Mouse (Mus musculus): ENCODE measurements around the gene Isoc2a.
"Not testable (repeated sequence)": the region's sequence is repeated elsewhere in the genome, so short reads cannot be mapped to it uniquely, and the experiment has no call there.

The Isoc2a gene

DNA sequence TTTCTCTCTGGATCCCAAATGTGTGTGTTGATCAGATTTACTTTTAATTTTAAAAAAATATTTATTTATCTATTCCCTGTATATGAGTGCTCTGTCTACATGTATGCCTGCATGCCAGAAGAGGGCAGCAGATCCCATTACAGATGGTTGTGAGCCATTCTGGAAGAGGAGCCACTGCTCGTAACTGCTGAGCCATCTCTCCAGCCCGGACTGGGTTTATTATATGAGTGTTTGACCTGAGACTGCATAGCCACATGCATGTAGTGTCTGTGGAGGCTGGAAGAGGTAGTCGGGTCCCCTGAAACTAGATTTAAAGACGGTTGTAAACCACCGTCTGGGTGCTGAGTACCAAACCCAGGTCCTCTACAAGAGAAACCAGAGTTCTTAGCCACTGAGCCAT is 11.9 kb upstream of the Isoc2a start:
- no peak for DNase-seq (ENCODE audit: low read depth)

DNA sequence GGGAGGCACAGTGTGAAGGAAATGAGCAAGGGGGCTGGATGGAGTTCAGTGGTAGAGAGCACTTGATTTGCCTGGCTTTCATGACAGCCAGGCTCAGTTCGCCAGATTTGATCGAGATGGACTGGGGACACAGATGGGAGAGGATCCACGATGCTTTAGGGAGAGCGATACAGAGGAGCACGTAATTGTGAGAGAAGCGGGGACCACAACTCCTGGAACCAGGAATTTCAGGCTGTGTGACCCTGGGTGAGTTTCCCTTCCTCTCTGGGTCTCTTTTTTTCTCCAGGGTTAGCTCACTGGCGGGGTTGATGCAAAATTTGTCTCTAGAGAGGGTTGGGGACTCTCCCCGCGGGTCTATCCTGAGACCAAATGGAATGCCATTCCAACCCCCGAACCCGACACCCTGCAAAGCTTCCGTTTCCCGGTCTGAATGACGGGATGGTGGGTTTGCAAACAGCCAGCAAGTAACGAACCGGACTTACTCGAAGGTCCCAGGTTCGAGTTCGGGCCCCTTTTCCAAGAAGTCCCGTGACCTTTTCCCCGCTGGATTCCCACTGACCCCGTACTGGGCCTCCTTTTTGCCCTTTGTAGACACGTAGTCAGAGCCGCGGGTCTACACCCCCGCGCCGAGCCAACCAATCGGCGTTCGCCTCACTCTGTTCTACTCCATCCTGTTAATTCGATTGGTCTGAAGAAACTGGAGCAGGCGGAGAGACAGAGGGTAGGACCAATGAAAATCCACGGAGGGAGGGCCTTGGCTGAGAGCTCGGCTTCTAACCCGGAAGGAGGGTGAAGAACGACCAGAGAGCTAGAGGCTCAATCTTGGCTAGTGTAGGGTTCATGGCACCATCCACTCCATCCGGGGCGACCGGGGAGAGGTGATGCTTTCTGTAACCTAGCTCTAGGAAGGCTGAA is 11.1 kb upstream of the Isoc2a start:
- DNase-seq (ENCODE audit: low read depth), result peak; percentile 95

DNA sequence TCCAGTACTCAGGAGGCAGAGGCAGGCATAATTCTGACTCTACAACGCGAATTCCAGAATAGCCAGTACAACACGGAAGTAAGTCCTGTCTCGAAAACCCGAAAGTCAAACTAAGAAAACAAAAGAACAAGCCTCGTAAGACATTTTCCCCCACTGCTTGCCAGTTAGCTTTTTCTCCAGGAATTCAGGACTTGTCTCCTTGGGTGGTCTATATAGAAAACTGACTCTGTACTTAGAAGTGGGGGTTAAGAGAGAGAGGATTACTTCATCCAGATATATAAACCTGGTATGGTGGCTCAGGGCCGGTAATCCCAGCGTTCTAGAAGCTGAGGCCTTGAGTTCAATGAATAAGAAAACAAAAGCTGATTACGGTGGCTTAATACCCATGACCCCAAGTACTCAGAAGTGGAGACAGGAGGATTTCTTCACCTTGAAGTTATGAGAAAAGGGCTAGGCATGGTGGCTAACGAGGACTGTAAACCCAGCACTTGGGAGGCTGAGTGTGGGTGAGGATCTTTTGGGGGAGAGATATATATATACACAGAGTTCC is 10.2 kb upstream of the Isoc2a start:
- DNase-seq (ENCODE audit: low read depth), result no peak

DNA sequence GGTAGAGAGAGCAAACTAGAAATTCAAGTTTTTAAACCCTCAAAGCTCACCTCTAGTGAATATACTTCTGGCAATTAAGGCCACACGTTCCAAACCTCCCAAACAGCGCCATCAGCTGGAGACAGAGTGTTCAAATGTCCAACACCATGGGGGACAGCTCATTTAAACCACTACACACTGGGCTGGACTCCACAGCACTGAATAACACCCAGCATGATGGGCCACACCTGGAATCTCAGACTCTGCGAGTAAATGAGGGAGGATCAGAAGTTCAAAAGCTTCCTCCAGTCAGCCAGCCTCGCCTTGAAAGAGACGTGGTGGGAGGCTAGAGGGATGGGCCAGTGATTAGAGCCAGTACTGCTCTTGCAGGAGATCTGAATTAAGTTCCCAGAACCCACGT is 6.8 kb upstream of the Isoc2a start, which contains the start of gene Isoc2b:
Gene Isoc2b (minus strand): TSS at position 126 of the 400 bp plus-strand sequence.
- DNase-seq (ENCODE audit: low read depth), result no peak

DNA sequence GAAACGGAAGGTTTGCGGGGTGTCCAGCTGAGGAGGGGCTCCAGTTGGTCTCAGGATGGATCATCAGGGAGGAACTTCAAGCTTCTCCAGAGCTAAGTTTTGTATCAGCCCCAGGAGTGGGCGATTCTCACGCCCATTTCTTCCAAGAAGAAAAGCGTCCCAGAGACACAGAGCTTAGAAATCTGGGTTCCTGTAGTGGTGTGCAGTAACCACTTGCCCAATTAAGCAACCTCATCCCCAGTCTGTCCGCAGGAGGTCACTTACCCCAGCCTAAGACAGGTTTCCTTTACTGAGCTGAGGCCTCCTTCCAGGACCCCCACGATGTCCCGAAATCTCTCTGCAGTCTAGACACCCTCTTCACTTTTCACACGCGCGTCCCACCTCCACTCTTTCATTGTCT is 273 bp downstream of the Isoc2a start:
- DNase-seq (ENCODE audit: low read depth), result no peak

DNA sequence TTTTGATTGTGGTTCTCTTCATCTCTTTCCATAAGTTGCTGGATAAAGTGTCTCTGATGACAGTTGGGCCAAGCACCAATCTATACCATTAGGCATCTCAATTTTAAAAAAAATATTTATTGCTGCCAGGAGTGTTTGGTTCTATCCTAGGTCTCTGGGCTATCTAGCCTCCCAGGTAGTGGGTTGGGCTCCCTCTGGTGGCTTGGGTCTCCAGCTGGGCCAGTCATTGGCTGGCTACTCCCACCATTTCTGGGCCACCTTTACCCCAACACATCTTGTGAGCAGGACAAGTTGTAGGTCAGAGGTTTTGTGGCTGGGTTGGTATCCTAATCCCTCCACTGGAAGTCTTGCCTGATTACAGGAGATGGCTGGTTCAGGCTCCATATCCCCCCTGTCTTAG is 1.2 kb downstream of the Isoc2a start:
- DNase-seq (ENCODE audit: low read depth), result no peak

DNA sequence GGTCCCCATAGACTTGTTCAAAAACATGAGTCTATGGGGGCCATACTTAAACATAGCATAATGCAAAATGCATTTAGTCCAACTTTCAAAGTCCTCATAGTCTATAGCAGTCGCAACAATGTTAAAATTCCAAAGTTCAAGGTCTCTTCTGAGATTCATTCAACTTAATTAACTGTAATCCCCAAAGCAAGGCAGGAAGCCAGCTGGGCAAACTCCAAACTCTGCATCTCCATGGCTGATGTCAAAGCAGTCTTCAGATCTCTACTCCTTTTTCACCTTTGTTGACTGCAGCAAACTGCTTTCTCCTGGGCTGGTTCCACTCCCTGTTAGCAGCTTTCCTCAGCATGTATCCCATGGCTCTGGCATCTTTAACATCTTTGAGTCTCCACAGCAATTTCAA is 2.1 kb downstream of the Isoc2a start:
- DNase-seq (ENCODE audit: low read depth), result not testable (repeated sequence)

DNA sequence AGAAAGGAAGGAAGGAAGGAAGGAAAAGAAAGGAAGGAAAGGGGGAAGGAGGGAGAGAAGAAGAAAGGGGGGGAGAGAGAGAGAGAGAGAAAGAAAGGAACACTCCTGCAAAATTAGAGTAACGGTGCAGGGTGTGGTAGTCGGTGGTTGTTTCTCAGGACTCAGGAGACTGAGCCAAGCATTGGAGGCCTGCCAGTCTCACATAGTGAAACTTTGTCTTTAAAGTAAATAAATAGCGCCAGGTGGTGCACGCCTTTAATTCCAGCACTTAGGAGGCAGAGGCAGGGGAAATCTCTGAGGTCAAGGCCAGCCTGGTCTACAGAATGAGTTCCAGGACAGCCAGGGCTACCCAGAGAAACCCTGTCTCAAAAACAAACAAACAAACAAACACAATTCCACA is 9.7 kb downstream of the Isoc2a start:
- no peak for DNase-seq (ENCODE audit: low read depth)

DNA sequence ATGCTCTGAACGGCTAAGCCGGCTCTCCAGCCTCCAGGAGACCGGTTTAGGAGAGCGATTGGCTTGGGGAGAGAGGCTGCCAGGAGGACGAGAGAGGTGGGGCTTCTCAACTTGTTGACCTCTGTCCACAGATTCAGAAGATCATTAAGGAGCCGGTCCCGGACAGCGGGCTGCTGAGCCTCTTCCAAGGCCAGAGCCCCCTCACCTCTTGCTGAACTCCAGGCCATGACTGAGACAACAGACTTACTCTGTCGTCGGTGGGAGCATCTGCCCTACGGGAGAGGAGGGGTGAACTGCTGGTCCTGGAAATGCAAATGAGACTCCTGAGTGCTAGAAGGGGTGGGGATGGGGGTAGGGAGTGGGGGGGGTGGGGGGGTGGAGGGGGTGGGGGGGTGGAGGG is 18.2 kb downstream of the Isoc2a start:
- DNase-seq (ENCODE audit: low read depth), result no peak

DNA sequence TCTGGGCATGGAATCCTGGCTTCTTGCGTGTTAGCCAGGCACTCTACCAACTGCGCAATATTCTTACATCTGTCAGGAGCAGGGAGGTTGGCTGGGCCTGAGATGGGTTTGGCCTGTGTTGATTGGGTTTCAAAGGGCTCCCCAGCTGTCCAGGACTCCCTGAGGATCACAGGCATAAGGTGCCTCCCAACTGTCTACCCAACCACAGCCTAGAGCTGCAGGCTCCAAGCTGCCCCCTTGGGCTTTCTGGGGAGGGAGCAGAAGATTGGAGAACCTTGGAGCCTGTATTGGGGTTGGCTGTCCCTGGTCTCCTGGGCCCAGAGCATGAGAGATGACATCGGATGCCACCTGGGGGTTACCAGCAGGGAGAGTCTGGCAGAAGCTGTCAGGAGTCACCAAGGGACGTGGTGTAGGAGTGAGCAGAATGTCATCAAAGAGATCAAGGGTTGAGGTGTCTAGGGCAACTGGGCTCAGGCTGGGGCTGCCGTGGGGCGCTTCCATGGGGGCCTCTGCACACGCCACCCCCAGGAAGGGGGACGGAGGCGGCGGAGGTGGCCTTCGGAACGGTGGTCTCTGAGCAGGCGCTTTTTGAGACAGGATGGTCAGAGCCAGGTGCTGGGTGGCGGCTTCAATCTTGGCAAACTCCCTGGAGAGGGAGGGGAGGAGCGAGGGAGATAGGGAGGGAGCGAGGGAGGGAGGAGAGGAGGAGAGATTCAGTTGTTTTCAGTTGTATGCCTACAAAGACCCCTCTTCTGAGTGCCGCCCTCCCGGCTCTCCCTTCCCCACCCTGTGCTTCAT is 22.1 kb downstream of the Isoc2a start:
- no peak for DNase-seq (ENCODE audit: low read depth)

DNA sequence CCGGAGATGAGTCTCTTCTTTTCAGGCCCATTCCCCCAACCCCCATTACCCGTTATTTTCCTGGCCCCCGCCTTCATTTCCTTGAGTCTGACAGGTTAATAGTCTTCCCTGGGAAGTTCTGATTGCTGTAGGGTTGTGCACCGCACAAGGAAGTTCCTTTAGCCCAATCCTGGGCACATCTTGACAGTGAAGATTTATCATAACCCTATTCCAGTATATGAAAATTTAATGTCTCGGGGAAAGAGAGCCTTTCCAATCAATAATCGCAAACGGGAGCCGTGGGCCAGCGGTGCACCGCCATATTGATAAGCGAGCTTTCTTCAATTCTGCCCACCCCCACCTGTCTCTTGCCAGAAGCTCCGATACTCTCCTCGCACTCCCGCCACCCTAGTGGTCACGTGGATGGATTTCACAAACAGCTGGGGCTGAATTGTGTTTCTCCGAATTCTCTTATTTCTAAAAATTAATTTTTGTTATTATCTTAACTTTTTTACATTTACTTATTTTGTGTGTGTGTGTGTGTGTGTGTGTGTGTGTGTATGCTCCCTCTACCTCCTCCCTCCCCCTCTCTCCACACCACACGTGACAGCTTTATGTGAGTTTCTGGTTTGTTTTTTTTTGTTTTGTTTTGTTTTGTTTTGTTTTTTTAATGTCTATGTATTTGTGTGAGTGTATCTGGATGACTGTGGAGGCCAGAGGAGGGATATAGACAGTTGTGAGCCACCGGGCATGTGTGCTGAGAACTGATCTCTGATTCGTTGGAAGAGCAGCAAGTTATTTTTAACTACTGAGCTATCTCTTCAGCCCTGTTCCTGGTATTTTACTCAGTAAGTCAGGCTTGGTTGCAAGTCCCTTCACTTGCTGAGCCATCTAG is 22.9 kb downstream of the Isoc2a start:
- no peak for DNase-seq (ENCODE audit: low read depth)

DNA sequence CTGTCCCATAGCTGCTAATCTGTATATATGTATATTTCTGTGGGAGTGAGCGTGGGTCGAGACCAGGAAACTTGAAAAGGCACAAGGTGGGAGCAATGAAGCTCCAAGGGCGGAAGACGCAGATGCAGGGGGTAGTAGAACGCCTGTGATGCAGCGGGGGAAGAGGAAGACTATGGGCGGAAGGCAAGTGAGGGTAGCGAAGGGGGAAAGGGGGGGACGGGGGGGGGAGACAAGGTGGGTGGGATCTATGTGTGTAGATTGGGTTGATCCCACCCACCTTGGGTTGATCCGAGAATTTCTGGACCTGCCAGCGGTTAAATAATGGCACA is 23.5 kb downstream of the Isoc2a start:
- no peak for DNase-seq (ENCODE audit: low read depth)

DNA sequence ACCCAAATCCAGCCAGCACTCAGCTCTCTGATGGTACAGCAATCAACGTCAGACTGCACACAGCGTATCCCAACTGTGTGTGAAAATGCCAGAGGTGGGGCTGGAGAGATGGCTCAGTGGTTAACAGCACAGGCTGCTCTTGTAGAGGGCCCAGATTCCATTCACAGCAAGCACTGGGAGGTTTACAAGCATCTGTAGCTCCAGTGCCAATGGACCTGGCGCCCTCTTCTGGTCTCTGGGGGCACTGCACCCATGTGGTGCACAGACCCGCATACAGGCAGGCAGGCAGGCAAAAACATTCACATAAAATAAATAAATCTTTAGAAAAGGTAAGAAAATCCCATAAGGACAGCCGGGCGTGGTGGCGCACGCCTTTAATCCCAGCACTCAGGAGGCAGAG is 24.2 kb downstream of the Isoc2a start:
- no peak for DNase-seq (ENCODE audit: low read depth)

DNA sequence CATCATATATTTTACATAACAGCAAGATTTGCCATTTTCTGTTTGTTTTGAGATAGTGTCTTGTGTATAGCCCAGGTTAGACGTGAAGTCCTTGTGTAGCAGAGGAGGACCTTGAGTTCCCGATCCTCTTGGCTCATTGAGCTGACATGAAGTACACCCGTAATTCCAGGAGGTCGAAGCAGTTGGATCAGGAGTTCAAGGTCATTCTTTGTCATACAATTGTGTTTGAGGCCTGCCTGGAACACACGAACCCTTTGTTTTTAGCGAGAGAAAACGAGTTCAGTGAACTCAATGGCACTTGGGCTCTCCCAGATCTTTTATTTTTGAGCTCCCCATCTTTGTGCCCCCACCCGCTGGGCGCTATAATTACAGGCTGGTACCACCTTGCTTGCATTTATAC is 25.5 kb downstream of the Isoc2a start:
- no peak for DNase-seq (ENCODE audit: low read depth)

DNA sequence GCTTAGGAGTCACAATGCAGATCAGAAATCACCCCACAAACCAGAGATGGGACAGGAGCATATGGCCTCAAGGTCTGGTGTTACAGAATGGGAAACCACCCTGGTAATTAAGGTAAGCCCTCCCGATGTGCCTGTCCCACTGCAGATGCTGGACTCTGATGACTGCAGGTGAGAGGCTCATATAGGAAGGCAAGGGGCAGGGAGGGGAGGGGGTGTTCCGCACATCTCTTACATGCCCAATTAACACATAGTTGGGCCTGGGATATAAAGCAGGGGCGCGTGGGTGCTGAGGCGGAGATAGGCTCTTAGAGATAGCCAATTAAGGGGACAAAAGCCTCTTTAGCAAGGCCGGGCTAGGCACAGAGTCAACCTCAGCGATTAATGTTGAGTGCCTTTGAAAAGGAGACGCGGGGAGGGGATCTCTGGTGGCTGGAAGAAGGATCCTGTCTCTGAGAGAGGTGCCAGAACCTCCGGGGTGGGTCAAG is 29.6 kb downstream of the Isoc2a start, which contains the start of gene Gm36210:
Gene Gm36210 (minus strand): TSS at position 51 of the 485 bp plus-strand sequence.
- no peak for DNase-seq (ENCODE audit: low read depth)

DNA sequence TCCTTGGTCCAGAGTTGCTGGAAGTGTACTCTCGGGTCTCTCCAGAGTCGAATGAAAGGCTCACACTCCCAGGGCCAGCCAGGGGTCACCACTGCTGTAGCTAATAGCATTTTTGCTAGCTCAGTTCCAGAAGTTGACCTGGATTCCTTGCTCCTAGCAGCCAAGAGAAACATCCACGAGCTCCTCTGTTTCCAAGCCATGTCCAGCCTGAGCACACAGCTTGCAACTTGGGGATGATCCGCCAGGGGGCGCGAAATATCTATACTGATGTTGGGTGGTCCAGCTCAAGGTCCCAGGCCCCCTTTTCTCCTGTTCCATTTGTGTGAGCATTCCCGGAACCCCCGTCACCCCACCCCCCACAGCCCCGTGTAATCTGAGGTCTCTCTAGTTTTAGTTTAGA is 34.6 kb downstream of the Isoc2a start:
- DNase-seq (ENCODE audit: low read depth), result no peak

DNA sequence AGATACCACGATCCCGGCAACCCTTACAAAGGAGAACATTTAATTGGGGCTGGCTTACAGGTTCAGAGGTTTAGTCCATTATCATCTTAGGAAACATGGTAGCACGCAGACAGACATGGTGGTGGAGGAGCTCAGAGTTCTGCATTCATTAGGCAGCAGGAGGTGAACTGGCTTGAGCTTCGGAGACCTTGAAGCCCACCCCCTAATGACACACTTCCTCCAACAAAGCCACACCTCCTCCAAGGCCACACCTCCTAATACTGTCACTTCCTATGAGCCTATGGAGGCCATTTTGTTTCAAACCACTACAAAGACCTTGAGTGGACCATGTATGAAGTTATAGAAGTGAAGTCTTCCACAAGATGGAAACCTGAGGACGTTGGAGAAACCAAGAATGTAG is 35.3 kb downstream of the Isoc2a start:
- DNase-seq (ENCODE audit: low read depth), result no peak

DNA sequence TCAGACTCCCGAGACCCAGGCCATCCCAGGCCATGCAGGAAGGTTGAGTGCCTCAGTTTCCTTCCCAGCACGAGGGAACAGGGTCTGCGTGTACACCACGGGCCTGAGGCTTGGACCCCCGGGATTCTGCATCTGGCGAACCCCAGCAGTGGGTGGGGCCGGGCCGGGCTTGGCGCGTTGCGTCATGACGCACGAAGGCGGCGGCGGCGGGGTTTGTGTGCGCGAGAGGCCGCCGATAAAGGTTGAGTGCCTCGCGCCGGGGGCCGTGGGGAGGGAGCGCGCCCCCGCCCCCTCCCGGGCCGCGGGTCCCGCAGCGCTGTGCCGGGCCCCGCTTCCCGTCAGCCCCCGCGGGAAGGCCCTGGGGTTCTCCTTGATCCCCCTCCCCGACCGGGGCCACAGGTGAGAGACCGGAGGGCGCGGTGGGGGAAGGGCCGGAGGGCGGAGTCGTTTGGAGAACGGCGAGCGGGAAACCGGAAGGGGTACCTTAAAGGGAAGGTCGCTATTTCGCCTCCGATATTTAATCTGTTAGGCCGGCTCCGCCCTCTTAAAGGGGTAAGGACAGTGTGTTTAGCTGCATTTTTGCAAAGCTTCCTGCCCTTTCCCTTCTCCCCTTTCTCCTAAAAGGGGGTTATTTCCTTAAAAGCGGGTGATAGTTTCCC is 38.2 kb downstream of the Isoc2a start, which contains the start of gene Zfp628:
Gene Zfp628 (plus strand): TSS at position 211 of the 659 bp plus-strand sequence.
- DNase-seq (ENCODE audit: low read depth), result peak; percentile 95

DNA sequence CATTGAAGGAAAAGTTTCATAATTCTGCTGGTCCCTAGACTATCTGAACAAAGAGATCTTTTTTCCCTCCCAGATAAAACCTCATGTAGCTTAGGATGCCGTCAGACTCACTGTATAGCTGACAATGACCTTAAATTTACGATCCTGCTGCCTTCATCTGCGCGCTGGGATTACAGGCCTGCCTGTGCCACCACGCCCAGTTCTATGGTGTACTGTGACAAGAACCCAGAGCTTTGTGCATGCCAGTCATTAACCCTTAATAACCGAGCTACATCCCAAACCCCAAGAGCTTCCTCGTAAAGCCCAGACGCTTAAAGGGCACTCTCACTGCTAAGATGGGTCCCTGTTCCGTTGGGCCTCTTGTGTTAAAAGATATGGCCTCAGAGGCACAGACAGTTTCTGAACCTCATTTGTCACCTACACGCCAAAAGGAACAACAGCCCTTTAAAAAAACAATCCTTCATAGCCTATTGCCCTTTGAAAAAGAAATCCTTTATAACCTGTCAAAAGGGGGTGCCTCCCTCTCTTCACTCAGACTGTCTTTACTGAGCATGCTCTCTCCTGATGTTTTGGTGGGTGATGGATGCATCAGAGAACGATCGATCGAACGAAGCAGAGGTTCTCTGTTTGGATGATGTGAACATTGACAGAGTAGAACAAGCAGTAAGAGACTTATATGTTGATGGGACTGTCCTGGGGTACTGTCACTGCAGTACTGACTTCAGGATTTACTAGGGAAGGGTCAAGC is 38.9 kb downstream of the Isoc2a start:
- DNase-seq (ENCODE audit: low read depth), result no peak

DNA sequence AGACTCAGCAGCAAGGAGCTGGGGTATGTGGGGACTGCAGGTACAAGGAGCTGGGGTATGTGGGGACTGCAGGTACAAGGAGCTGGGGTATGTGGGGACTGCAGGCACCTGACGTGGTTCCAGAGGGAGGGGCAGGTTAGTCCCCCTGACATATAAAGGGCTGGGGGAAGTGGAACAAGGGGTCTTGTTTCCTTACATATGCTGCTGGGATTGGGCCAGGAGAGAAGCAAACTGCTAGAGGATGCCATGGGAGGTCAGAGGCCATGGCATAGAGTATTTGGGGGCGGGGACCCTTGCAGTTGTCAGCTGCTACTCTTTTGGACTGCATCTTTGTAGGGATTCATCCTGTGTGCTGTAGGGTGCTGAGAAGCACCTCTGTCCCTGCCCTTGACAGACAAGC is 40.5 kb downstream of the Isoc2a start:
- DNase-seq (ENCODE audit: low read depth), result no peak

Measured in c-Kit-positive CD71-negative TER-119-negative erythroid progenitor cells, embryonic 14.5 days (primary cell).